Mouse (Mus musculus) effector memory CD4-positive, alpha-beta T cell, adult 7 months (primary cell): ENCODE data around the gene Olfr1055. TPM values are rescaled to one million over a fixed set of nuclear protein-coding genes. Genes with fewer than 3 reads are reported as not detected.

Experiments used
- polyA plus RNA-seq: library from polyadenylated mRNA; unstranded; fragments of 100-300 nt; shearing (Covaris generic); gene quantifications from one replicate; pipeline ENCODE4 v1.2.1, GENCODE M21; 2017

Olfr1055 gene
- polyA plus RNA-seq: not detected

GRCm38 (mm10) chr2:86350184-86350583 is at the start of gene Olfr1055:
Gene Olfr1055, minus strand, starts transcription at chr2:86350284.

GRCm38 (mm10) chr2:86388461-86388860 is 38.4 kb upstream of the Olfr1055 start, which contains the start of gene Olfr1058:
Gene Olfr1058, minus strand, starts transcription at chr2:86388561.

GRCm38 (mm10) chr2:86378293-86378692 is 28.2 kb upstream of the Olfr1055 start, which contains the start of gene Olfr1057:
Gene Olfr1057, minus strand, starts transcription at chr2:86378393.

GRCm38 (mm10) chr2:86362369-86362768 is 12.3 kb upstream of the Olfr1055 start, which contains the start of gene Olfr1056:
Gene Olfr1056, minus strand, starts transcription at chr2:86362469.

GRCm38 (mm10) chr2:86335333-86335732 is 14.8 kb downstream of the Olfr1055 start, which contains the start of gene Olfr1054:
Gene Olfr1054, minus strand, starts transcription at chr2:86335433.

GRCm38 (mm10) chr2:86315184-86315583 is 34.9 kb downstream of the Olfr1055 start, which contains the start of gene Olfr1053:
Gene Olfr1053, minus strand, starts transcription at chr2:86315284.

Other genes starting within 250 kb of the Olfr1055 start
- gene Olfr1039, start 214.4 kb downstream of the Olfr1055 start, polyA plus RNA-seq: not detected
- not detected for gene Olfr1040, start 203.6 kb downstream of the Olfr1055 start, polyA plus RNA-seq
- 0.29 TPM for gene Olfr1042, start 188.4 kb downstream of the Olfr1055 start, polyA plus RNA-seq
- not detected for gene Olfr1043, start 182.8 kb downstream of the Olfr1055 start, polyA plus RNA-seq
- gene Olfr1044, start 172.5 kb downstream of the Olfr1055 start, polyA plus RNA-seq: 0.45 TPM
- gene Olfr52, start 164.6 kb downstream of the Olfr1055 start, polyA plus RNA-seq: 0.38 TPM
- gene Olfr1045, start 147.3 kb downstream of the Olfr1055 start, polyA plus RNA-seq: not detected
- not detected for gene Olfr1046, start 131.0 kb downstream of the Olfr1055 start, polyA plus RNA-seq
- not detected for gene Olfr1047, start 118.9 kb downstream of the Olfr1055 start, polyA plus RNA-seq
- not detected for gene Olfr1048, start 110.0 kb downstream of the Olfr1055 start, polyA plus RNA-seq
- not detected for gene Olfr1049, start 92.0 kb downstream of the Olfr1055 start, polyA plus RNA-seq
- gene Olfr1051, start 71.2 kb downstream of the Olfr1055 start, polyA plus RNA-seq: not detected
- gene Olfr1052, start 57.8 kb downstream of the Olfr1055 start, polyA plus RNA-seq: not detected
- not detected for gene Olfr1053, start 35.0 kb downstream of the Olfr1055 start, polyA plus RNA-seq
- gene Olfr1054, start 14.9 kb downstream of the Olfr1055 start, polyA plus RNA-seq: not detected
- gene Olfr1056, start 12.2 kb upstream of the Olfr1055 start, polyA plus RNA-seq: not detected
- gene Olfr1057, start 28.1 kb upstream of the Olfr1055 start, polyA plus RNA-seq: not detected
- not detected for gene Olfr1058, start 38.3 kb upstream of the Olfr1055 start, polyA plus RNA-seq
- not detected for gene Olfr1061, start 63.8 kb upstream of the Olfr1055 start, polyA plus RNA-seq
- not detected for gene Olfr1062, start 76.5 kb upstream of the Olfr1055 start, polyA plus RNA-seq
- gene Olfr1065, start 100.3 kb upstream of the Olfr1055 start, polyA plus RNA-seq: not detected
- gene Olfr1066, start 106.0 kb upstream of the Olfr1055 start, polyA plus RNA-seq: not detected
- gene Olfr228, start 137.1 kb upstream of the Olfr1055 start, polyA plus RNA-seq: not detected
- gene Olfr1076, start 158.2 kb upstream of the Olfr1055 start, polyA plus RNA-seq: 0.41 TPM
- not detected for gene Olfr1079, start 192.2 kb upstream of the Olfr1055 start, polyA plus RNA-seq
- 0.24 TPM for gene Olfr1080, start 208.0 kb upstream of the Olfr1055 start, polyA plus RNA-seq
- not detected for gene Olfr1082, start 248.7 kb upstream of the Olfr1055 start, polyA plus RNA-seq